Mouse (Mus musculus) kidney, embryonic 15.5 days (tissue): ENCODE results near the gene Ninl. TPM values are rescaled to one million over a fixed set of nuclear protein-coding genes. Genes with fewer than 3 reads are reported as not detected.
"Not testable (repeated sequence)": the region's sequence is repeated elsewhere in the genome, so short reads cannot be mapped to it uniquely, and the experiment has no call there.

ENCODE experiments used
- ATAC-seq: fragments of 200-750 bp; cut with Nextera tagmentation; replicated peaks from 2 replicates; pipeline ENCODE4 v1.8.0; 2017; ENCODE audit warnings: moderate TSS enrichment; ENCODE audit not compliant: low FRiP score
- H3K27ac ChIP-seq: fragments of 300-500 bp; sonication (generic); 2 replicates; pipeline ENCODE4 v1.5.1; 2015; ENCODE audit warnings: mild to moderate bottlenecking, inconsistent platforms
- H3K27me3 ChIP-seq: fragments of 300-500 bp; sonication (generic); 2 replicates; pipeline ENCODE4 v1.6.1; 2015; ENCODE audit warnings: inconsistent platforms
- H3K36me3 ChIP-seq: fragments of 300-500 bp; sonication (generic); 2 replicates; pipeline ENCODE4 v1.6.1; 2015; ENCODE audit warnings: inconsistent platforms
- H3K4me1 ChIP-seq: fragments of 300-500 bp; sonication (generic); 2 replicates; pipeline ENCODE4 v1.6.1; 2015; ENCODE audit warnings: inconsistent platforms
- H3K4me2 ChIP-seq: fragments of 300-500 bp; sonication (generic); 2 replicates; pipeline ENCODE4 v1.6.1; 2015; ENCODE audit warnings: moderate library complexity, mild to moderate bottlenecking, inconsistent platforms
- H3K4me3 ChIP-seq: fragments of 300-500 bp; sonication (generic); replicated peaks from 2 replicates; pipeline ENCODE4 v1.5.1; 2015; ENCODE audit warnings: mild to moderate bottlenecking, inconsistent platforms
- H3K9ac ChIP-seq: fragments of 300-500 bp; sonication (generic); 2 replicates; pipeline ENCODE4 v1.6.1; 2015; ENCODE audit warnings: mild to moderate bottlenecking, inconsistent platforms
- H3K9me3 ChIP-seq: fragments of 300-500 bp; sonication (generic); replicated peaks from 2 replicates; pipeline ENCODE4 v1.6.1; 2016; ENCODE audit warnings: inconsistent platforms
- WGBS: fragments of 180-500 bp; shearing (Covaris S2); methylation state at CpG from one replicate; pipeline ENCODE4 v1.1.7; 2015; ENCODE audit warnings: mixed read lengths; 5-methylcytosine and 5-hydroxymethylcytosine counted together
- polyA plus RNA-seq: library from polyadenylated mRNA; unstranded; fragments of >200 nt; fragmentation: Nextera tagmentation; extraction: Ambion mirVana; gene quantifications from 2 replicates; pipeline ENCODE4 v1.2.1, GENCODE M21; 2015

The Ninl gene
- polyA plus RNA-seq, 1 experiment from 2014 or later, result 14.7 TPM

DNA sequence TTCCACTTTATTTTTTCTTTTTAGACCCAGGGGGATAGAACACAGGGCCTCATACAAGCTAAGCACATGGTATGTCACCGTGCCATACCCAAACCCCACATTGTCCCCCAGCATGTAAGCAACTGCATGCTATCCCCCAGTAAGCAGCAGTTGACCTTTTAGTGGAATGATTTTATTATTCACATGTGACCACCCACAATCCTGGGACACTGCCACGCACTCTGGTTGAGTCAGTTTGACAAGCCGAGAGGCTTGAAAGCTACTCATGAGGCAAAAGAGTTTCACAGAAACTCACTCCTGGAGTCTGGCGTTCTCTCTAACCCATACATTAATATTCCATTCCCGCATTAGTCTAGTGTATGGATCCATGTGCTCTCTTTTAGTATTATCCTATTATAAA is 91.8 kb downstream of the Ninl start:
- H3K4me2 ChIP-seq, H3K4me3 ChIP-seq, ATAC-seq, H3K27me3 ChIP-seq, H3K4me1 ChIP-seq, H3K9me3 ChIP-seq, H3K9ac ChIP-seq, H3K27ac ChIP-seq: not testable (repeated sequence)
- H3K36me3 ChIP-seq, result peaks cover 36% of the 10 kb centered on the region
- 89% methylated on average over 5 of the region's 5 CpGs for WGBS

DNA sequence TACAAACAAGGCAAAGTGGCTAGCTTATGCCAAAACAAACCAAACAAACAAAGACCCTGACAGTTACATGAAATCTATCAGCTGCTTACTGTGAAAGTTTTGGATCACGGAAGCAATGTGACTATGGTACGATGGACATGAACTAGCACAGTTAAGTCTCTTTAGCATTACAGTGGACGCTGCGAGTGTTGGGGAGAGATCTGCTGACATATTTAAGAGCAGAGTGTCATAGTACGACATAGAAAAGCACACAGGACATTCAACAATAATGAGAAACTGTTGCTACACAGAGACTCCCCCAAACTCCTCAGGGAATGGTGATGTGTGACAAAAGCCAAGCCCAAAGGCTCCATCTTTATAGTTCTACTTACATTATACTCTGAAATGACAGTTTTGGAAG is 95.2 kb downstream of the Ninl start:
- no peak for ATAC-seq

DNA sequence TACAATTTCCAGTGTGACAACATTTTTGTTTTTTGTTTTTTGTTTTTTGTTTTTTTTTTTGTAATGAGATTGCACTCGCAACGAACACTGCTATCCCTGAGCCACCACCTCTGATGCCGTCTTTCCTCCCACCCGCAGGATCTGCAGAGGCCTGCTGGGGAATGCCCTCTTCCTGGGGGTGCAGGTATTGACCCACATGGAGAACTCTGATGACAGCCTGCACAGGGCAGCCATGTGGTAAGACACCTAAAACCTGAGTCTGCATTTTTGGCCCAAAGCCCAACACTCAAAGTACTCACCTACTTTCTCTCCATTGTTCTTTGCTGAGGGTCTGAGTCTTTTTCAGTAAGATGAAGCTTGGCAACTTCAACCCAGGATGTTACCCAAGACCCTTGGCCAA is 104.5 kb downstream of the Ninl start:
- Histone ChIP-seq H3K27ac (no peak overlapping the region), H3K36me3 (peaks cover 70% of the 10 kb centered on the region), H3K27me3 (no peaks in the 10 kb centered on the region), H3K9ac (no peak overlapping the region), H3K9me3 (no peaks in the 10 kb centered on the region), H3K4me3 (no peak overlapping the region), H3K4me1 (no peaks in the 10 kb centered on the region), H3K4me2 (no peak overlapping the region)
- 94% methylated on average over 4 of the region's 4 CpGs for WGBS
- ATAC-seq, result no peak

More for the DNA sequence above, 95.2 kb downstream of the Ninl start:
- Histone ChIP-seq H3K4me1 (no peaks in the 10 kb centered on the region), H3K36me3 (peaks cover 31% of the 10 kb centered on the region), H3K27ac (no peak overlapping the region), H3K4me2 (no peak overlapping the region), H3K9me3 (no peaks in the 10 kb centered on the region), H3K4me3 (no peak overlapping the region), H3K9ac (no peak overlapping the region), H3K27me3 (no peaks in the 10 kb centered on the region)
- WGBS, result 65% methylated on average over 5 of the region's 5 CpGs

DNA sequence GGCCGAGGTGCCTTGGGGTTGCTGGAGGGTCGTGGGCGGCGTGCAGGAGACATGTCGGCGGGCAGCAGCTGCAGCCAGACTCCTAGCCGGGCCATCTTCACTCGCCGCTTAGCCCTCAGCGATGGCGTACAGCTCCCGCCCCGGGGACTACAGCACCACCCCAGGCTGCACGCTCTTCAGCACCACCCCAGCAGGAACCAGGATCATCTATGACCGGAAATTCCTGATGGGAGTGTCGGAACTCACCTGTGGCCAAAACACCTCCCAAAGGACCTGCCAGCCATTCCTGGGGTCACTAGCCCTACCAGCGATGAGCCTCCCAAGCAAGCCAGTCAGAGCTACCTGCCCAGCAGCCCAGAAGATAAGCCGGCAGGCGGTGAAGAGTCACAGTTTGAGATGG is 105.7 kb downstream of the Ninl start:
- H3K4me1 ChIP-seq, result no peaks in the 10 kb centered on the region
- 82% methylated on average over 19 of the region's 19 CpGs for WGBS
- H3K27ac ChIP-seq, result no peak overlapping the region
- H3K4me3 ChIP-seq, result no peak overlapping the region
- H3K9me3 ChIP-seq, result no peaks in the 10 kb centered on the region
- H3K4me2 ChIP-seq, result no peak overlapping the region
- H3K36me3 ChIP-seq, result peaks cover 77% of the 10 kb centered on the region
- ATAC-seq, result no peak
- no peak overlapping the region for H3K9ac ChIP-seq
- no peaks in the 10 kb centered on the region for H3K27me3 ChIP-seq

DNA sequence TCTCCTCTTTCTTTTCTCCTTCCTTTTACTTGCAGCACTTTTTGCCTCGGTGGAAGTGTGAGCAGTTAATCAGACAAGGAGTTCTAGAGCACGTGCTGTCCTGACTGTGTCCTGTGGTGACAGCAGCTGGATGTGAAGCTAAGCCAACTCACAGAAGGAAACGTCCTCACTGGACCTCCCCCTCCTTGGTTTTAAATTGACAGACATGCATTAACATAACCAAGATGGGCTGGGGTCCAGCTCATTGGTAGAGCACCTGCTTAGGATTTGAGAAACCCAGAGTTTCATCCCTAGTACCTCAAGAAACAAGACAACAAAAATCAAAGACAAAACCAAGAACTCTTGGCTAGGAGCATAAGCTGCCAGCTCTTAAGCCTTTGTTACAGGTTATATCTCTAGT is 108.4 kb downstream of the Ninl start:
- WGBS, result 77% methylated on average over 3 of the region's 3 CpGs
- no peak for ATAC-seq
- no peak overlapping the region for H3K4me2 ChIP-seq
- no peak overlapping the region for H3K9ac ChIP-seq
- peaks cover 77% of the 10 kb centered on the region for H3K36me3 ChIP-seq
- no peaks in the 10 kb centered on the region for H3K9me3 ChIP-seq
- no peaks in the 10 kb centered on the region for H3K4me1 ChIP-seq
- no peak overlapping the region for H3K4me3 ChIP-seq
- no peak overlapping the region for H3K27ac ChIP-seq
- H3K27me3 ChIP-seq, result no peaks in the 10 kb centered on the region

DNA sequence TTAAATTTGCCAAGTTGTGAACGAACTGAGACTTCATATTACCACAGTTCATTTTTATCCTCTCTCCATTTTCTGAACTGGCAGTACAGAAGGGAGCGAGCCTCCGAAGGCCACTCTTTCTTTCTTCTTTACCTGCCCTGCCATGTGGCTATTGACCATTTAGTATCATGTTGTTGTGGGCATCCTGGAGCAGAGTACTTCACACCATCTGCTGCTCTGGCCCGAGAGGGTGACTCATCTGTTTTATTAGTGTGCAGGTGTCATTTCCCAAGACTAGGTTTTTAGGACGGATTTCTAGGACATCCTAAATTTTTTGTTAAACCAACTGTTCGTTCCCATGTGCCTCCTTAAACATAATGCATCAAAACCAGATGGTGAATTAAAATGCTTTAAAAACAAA is 110.0 kb downstream of the Ninl start:
- WGBS, result 74% methylated on average over 6 of the region's 6 CpGs
- Histone ChIP-seq H3K27me3 (no peaks in the 10 kb centered on the region), H3K9ac (no peak overlapping the region), H3K4me3 (no peak overlapping the region), H3K4me2 (no peak overlapping the region), H3K9me3 (no peaks in the 10 kb centered on the region), H3K4me1 (no peaks in the 10 kb centered on the region), H3K27ac (no peak overlapping the region), H3K36me3 (peaks cover 72% of the 10 kb centered on the region)
- ATAC-seq, result no peak

DNA sequence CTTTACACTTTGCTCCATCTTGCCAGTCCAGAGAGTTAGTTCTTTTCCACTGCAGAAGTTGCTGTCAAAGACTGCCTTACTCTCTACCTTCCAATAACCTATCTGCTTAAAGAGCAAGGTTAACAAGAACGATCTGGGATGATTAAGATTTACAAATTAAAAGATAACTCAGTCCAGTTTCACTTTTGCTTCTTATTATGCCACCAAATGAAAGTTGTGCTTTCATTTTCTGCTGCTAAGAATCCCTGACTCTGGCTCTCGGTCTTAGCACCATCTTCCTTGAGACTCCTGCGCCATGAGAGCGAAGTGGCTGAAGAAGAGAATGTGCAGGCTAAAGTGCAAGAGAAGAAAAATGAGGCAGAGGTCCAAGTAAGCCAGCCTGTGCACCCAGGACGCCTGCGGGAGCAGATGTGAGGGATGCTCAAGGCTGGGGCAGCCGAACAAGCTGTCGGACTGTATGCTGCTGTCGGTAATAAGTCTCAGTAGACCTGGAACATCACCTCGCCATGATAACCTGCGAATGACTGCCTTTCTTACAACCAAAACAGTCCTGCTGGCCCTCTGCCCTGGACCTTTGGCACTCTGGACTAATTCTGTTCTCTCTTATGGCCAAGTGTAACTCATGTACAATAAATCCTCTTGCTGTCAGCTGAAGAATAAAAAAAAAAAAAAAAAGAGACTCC is 112.0 kb downstream of the Ninl start:
- Histone ChIP-seq H3K27me3 (no peaks in the 10 kb centered on the region), H3K9ac (no peak overlapping the region), H3K4me3 (no peak overlapping the region), H3K27ac (no peak overlapping the region), H3K4me1 (no peaks in the 10 kb centered on the region), H3K9me3 (no peaks in the 10 kb centered on the region), H3K4me2 (no peak overlapping the region), H3K36me3 (peaks cover 74% of the 10 kb centered on the region)
- no peak for ATAC-seq
- WGBS, result 77% methylated on average over 11 of the region's 11 CpGs

DNA sequence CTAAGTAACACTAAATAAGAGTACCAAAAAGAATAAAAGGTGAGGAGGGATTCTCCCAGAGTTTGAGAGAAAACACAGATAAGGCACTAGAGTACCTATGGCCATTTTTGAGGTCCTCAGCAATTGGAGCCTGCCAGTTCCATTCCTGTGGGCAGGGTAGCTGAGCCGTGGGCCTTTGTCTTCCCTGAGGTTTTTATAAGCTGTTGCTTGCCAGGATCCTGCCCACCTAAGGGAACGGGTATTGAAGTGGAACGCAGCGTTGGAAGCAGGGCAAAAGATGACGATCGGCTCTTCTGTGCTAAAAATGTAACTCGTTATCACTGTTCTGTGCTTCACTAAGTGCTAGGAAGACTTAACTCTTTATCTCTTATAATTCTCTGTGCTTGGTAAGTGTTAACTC is 115.7 kb downstream of the Ninl start:
- WGBS, result 86% methylated on average over 7 of the region's 7 CpGs
- no peaks in the 10 kb centered on the region for H3K4me1 ChIP-seq
- H3K4me3 ChIP-seq, result no peak overlapping the region
- no peak overlapping the region for H3K4me2 ChIP-seq
- H3K27ac ChIP-seq, result no peak overlapping the region
- H3K27me3 ChIP-seq, result no peaks in the 10 kb centered on the region
- H3K36me3 ChIP-seq, result peaks cover 57% of the 10 kb centered on the region
- no peaks in the 10 kb centered on the region for H3K9me3 ChIP-seq
- ATAC-seq, result no peak
- H3K9ac ChIP-seq, result no peak overlapping the region

DNA sequence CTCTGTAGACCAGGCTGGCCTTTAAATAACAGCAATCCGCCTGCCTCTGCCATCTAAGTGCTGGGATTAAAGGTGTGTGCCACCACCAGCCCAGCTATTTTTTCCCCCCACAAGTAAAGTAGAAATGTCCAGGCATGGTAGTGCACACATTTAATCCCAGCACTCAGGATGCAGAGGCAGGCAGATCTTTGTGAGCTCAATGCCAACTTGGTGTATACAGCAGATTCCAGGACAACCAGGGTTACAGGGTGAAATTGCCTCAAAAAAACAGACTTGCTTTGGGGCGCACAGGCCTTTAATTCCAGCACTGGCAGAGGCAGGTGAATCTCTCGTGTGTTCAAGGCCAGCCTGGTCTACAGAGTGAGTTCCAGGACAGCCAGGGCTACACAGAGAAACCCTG is 116.2 kb downstream of the Ninl start:
- Histone ChIP-seq H3K27ac (no peak overlapping the region), H3K4me2 (no peak overlapping the region), H3K36me3 (peaks cover 58% of the 10 kb centered on the region), H3K4me3 (no peak overlapping the region), H3K4me1 (no peaks in the 10 kb centered on the region), H3K9me3 (no peaks in the 10 kb centered on the region), H3K9ac (no peak overlapping the region), H3K27me3 (no peaks in the 10 kb centered on the region)
- no peak for ATAC-seq
- WGBS, result 91% methylated on average over 3 of the region's 3 CpGs

DNA sequence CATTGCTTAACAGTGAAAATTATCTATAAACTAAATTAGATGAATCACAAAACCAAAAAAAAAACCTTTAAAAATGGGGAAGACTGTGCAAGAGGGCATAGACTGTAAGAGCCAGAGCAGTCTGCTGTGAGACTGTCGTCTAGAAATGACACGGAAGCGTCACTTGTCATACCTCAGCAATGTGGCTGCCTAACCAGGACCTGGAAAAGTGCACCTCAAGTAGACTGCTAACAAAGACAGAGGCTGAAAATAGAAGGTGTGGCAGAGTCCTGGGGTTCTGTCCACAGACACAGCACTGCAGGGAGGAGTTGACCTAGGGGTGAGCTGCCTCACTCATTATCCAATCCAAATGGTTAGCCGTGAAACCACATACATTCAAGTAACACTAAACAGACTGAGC is 117.0 kb downstream of the Ninl start:
- Histone ChIP-seq H3K9me3 (no peaks in the 10 kb centered on the region), H3K27ac (no peak overlapping the region), H3K27me3 (no peaks in the 10 kb centered on the region), H3K4me1 (no peaks in the 10 kb centered on the region), H3K4me2 (no peak overlapping the region), H3K36me3 (peaks cover 57% of the 10 kb centered on the region), H3K9ac (no peak overlapping the region), H3K4me3 (no peak overlapping the region)
- 91% methylated on average over 4 of the region's 4 CpGs for WGBS
- ATAC-seq, result no peak

DNA sequence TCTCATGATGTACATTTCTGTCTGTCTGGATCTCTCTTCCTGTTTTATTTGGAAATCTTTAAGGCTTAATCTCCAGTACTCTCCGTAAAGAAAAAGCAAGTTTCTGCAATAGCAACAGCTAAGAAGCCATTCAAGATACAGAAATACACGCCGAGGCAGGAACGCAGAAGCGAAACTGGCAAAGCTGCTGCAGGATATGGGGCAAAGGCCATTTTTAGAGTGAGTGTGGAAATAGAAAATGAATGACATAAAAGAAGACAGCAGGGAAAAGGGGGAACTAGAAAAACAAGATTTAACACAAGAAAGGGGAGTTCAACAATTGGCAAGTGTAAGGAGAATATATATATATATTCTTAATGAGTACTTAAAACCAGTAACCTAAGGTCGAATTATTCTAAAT is 117.5 kb downstream of the Ninl start:
- Histone ChIP-seq H3K4me3 (no peak overlapping the region), H3K4me1 (no peaks in the 10 kb centered on the region), H3K36me3 (peaks cover 57% of the 10 kb centered on the region), H3K27ac (no peak overlapping the region), H3K4me2 (no peak overlapping the region), H3K9me3 (no peaks in the 10 kb centered on the region), H3K27me3 (no peaks in the 10 kb centered on the region), H3K9ac (no peak overlapping the region)
- no peak for ATAC-seq
- WGBS, result 88% methylated on average over 6 of the region's 6 CpGs

DNA sequence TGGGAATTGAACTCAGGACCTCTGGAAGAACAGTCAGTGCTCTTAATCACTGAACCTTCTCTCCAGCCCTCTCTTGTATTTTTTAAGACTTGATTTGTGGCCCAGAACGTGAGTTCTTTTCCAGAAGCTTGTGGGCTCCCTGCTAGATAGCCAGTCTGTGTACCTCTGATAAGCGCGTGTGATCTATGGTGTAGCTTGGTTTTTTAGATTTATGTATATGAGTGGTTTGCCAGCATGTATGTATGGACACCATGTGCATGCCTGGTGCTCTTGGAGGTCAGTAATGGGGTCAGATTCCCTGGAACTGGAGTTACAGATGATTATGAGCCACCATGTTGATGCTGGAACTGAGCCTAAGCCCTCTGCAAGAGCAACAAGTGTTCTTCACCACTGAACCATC is 118.6 kb downstream of the Ninl start:
- ATAC-seq, result no peak
- no peak overlapping the region for H3K4me2 ChIP-seq
- H3K9me3 ChIP-seq, result no peaks in the 10 kb centered on the region
- no peak overlapping the region for H3K9ac ChIP-seq
- no peaks in the 10 kb centered on the region for H3K4me1 ChIP-seq
- no peak overlapping the region for H3K27ac ChIP-seq
- H3K27me3 ChIP-seq, result no peaks in the 10 kb centered on the region
- peaks cover 54% of the 10 kb centered on the region for H3K36me3 ChIP-seq
- no peak overlapping the region for H3K4me3 ChIP-seq
- whole genome bisulfite sequencing, result 84% methylated on average over 3 of the region's 3 CpGs

DNA sequence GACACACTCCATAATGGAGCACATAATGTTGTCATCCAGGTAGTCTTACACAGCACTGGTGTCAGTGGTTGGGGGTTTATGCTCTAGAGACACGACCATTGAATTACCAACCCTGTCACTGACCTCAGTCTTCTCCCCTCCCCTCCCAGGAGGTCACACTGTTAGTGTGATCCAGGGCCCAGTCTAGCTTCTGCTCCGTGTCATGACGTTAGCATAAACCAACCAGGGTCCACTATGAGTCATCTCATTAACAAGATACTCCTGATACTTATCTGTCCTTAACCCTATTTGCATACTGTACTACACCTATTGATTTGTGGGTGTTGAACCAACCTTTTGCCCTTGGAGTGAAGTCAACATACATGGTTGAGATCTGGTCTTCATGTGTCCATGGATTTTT is 120.5 kb downstream of the Ninl start:
- Histone ChIP-seq H3K4me2 (no peak overlapping the region), H3K9me3 (no peaks in the 10 kb centered on the region), H3K9ac (no peak overlapping the region), H3K4me1 (no peaks in the 10 kb centered on the region), H3K4me3 (no peak overlapping the region), H3K36me3 (peaks cover 50% of the 10 kb centered on the region), H3K27me3 (no peaks in the 10 kb centered on the region), H3K27ac (no peak overlapping the region)
- 91% methylated on average over 3 of the region's 3 CpGs for WGBS
- ATAC-seq, result no peak
